Mouse (Mus musculus) brain, embryonic 18.5 days (tissue): ENCODE measurements at regions not wholly inside any gene's neighbourhood (a gene's known extent, or its start where the extent isn't known, plus 50 kb on each side); places are given as distances from the start of the nearest gene placed in this dataset.

Experiments
- DNase-seq: peaks from one replicate; pipeline ENCODE4 v3.0.0-alpha.2; 2012; ENCODE audit warnings: low read depth, low spot score

GRCm38 (mm10) chr2:56025059-56025458 lies 589.3 kb downstream of the Kcnj3 start:
- peak; percentile 60 for DNase-seq

DNA sequence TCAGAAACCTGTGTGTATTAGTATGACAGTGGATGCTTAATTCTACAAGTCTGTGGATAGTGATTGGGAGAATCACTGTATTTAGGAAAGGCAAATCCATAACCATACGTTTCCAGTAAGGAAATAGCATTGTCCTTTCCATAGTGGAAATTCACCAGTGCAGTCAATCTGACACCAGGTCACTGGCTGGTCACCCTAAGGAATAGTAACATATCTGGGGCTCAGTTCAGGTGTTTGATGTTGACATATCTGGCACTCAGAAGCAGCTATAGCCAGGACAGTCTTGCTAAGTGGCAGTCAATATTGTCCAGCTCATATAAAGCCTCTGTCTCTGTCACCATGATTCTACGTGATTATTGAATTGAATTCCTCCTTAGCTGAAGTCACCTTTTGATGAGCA lies 593.2 kb downstream of the Kcnj3 start:
- no peak for DNase-seq
